Mouse (Mus musculus): ENCODE data around the gene Gpatch8. TPM values are rescaled to one million over a fixed set of nuclear protein-coding genes. Genes with fewer than 3 reads are reported as not detected.
A peak's percentile ranks its signal among the peaks of the same experiment; 100 is the strongest.

Gpatch8 gene
- total and polyA plus RNA-seq, 3 experiments, result 17.9 to 29.7 (median 25.8) TPM

DNA sequence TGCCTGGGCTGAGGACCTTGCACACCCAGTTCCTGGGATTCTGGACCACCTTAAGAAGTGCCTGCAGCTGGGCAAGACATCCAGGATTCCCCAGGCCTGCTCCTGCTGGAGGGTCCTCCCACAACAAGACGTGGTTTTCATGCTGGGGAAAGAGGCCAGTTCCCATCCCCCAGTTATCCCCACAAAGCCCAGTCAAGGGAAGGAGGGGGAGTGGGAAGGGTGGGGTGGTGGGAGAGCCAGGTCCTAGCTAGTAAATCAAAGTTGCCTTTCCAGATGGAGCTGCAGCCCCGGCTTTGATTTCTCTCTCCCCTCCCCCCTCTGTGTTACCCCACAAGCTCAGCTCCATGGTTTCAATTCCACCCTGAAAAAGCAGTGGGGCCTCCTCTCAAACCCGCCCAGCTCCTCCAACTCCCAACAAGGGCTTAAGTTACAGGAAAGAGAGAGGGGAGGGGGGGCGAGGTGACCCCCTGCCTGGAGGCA is 39.2 kb upstream of the Gpatch8 start:
- Histone ChIP-seq H3K79me2 (ENCODE audit: control insufficient read depth, insufficient read depth, low read length, poor library complexity) (no peaks in the 10 kb centered on the region), H3K27me3 (ENCODE audit: control insufficient read depth in 1 of 2, insufficient read depth in 2 of 2, low read length in 2 of 2) (peaks cover 28 to 31% of the 10 kb centered on the region in 2 experiments), H3K4me1 (ENCODE audit: control insufficient read depth in 1 of 2, insufficient read depth in 2 of 2, low read length in 2 of 2) (no peaks in the 10 kb centered on the region), H3K4me3 (ENCODE audit: control insufficient read depth in 1 of 2, insufficient read depth in 1 of 2, low read depth in 2 of 2, low read length in 2 of 2) (no peak overlapping the region), H3K36me3 (ENCODE audit: control insufficient read depth in 1 of 2, insufficient read depth in 2 of 2, low read length in 2 of 2) (no peaks in the 10 kb centered on the region), H3K9me3 (replicated peaks; ENCODE audit: insufficient read depth, low read length) (no peaks in the 10 kb centered on the region), H3K27ac (ENCODE audit: control insufficient read depth, low read depth, low read length) (no peak overlapping the region), H3K9ac (ENCODE audit: control insufficient read depth, low read depth, low read length, poor library complexity, severe bottlenecking) (no peak overlapping the region)
- TF ChIP-seq TAL1 (IDR thresholded peaks at IDR 0.05; ENCODE audit: low read length), result no peak
- TF ChIP-seq SMC3 (IDR thresholded peaks at IDR 0.05; ENCODE audit: low read depth, low read length), result no peak
- TF ChIP-seq JUND (IDR thresholded peaks at IDR 0.05; ENCODE audit: low read depth, low read length), result no peak
- TF ChIP-seq CHD2 (IDR thresholded peaks at IDR 0.05; ENCODE audit: low read length), result no peak
- TF ChIP-seq POLR2A (IDR thresholded peaks at IDR 0.05; ENCODE audit: control insufficient read depth in 1 of 2, insufficient read depth in 1 of 2, low read depth in 1 of 2, low read length in 2 of 2, poor library complexity in 1 of 2), result no peak
- no peak for TF ChIP-seq EP300 (IDR thresholded peaks at IDR 0.05; ENCODE audit: low read depth in 1 of 2, low read length in 2 of 2)
- no peak for TF ChIP-seq ZKSCAN1 (IDR thresholded peaks at IDR 0.05; ENCODE audit: low read depth, low read length)
- TF ChIP-seq MXI1 (IDR thresholded peaks at IDR 0.05; ENCODE audit: low read depth, low read length), result no peak
- TF ChIP-seq MAX (IDR thresholded peaks at IDR 0.05; ENCODE audit: low read length), result no peak
- TF ChIP-seq ZC3H11A (IDR thresholded peaks at IDR 0.05; ENCODE audit: low read depth, low read length), result no peak
- TF ChIP-seq RCOR1 (IDR thresholded peaks at IDR 0.05; ENCODE audit: low read depth, low read length), result no peak
- no peak for TF ChIP-seq MYB (IDR thresholded peaks at IDR 0.05; ENCODE audit: low read depth, low read length)
- no peak for TF ChIP-seq HCFC1 (IDR thresholded peaks at IDR 0.05; ENCODE audit: low read depth, low read length)
- TF ChIP-seq POLR2AphosphoS5 (IDR thresholded peaks at IDR 0.05; ENCODE audit: borderline replicate concordance, low read depth, low read length), result no peak
- DNase-seq (ENCODE audit: low read depth, low spot score), result no peak

GRCm38 (mm10) chr11:102587554-102587953 is 31.4 kb upstream of the Gpatch8 start:
- H3K27ac ChIP-seq (ENCODE audit: control insufficient read depth, low read depth, low read length), result no peak overlapping the region
- H3K9ac ChIP-seq (ENCODE audit: control insufficient read depth, low read depth, low read length, poor library complexity, severe bottlenecking), result no peak overlapping the region
- TF ChIP-seq ZKSCAN1 (IDR thresholded peaks at IDR 0.05; ENCODE audit: low read depth, low read length), result no peak
- no peak for TF ChIP-seq ETS1 (IDR thresholded peaks at IDR 0.05; ENCODE audit: low read depth, low read length)
- peak; percentile 15; the same call in 1 of the 2 replicates for TF ChIP-seq SMC3 (IDR thresholded peaks at IDR 0.05; ENCODE audit: low read depth, low read length)
- TF ChIP-seq RAD21 (IDR thresholded peaks at IDR 0.05; ENCODE audit: low read depth, low read length), result peak; percentile 7; the same call in 1 of the 2 replicates
- no peak for TF ChIP-seq NRF1 (IDR thresholded peaks at IDR 0.05; ENCODE audit: insufficient read depth, low read depth, low read length, poor library complexity, severe bottlenecking)
- no peak for TF ChIP-seq GATA1 (IDR thresholded peaks at IDR 0.05; ENCODE audit: low read depth, low read length)
- TF ChIP-seq CTCF (IDR thresholded peaks at IDR 0.05 in 2 of 3, conservative IDR thresholded peaks at IDR 0.05 in 1 of 3; ENCODE audit: control insufficient read depth in 1 of 3, insufficient read depth in 1 of 3, low read depth in 2 of 3, low read length in 3 of 3, poor library complexity in 1 of 3, severe bottlenecking in 1 of 3), result peak in 2 of 3 experiments; percentile 20 to 34; a peak in 3 of 6 replicates
- H3K9me3 ChIP-seq (replicated peaks; ENCODE audit: insufficient read depth, low read length), result no peaks in the 10 kb centered on the region
- DNase-seq (ENCODE audit: low read depth, low spot score), result no peak
- H3K79me2 ChIP-seq (ENCODE audit: control insufficient read depth, insufficient read depth, low read length, poor library complexity), result no peaks in the 10 kb centered on the region
- no peaks in the 10 kb centered on the region for H3K36me3 ChIP-seq (ENCODE audit: control insufficient read depth in 1 of 2, insufficient read depth in 2 of 2, low read length in 2 of 2)
- H3K4me1 ChIP-seq (ENCODE audit: control insufficient read depth in 1 of 2, insufficient read depth in 2 of 2, low read length in 2 of 2), result no peaks in the 10 kb centered on the region
- peaks cover 20 to 38% of the 10 kb centered on the region in 2 experiments for H3K27me3 ChIP-seq (ENCODE audit: control insufficient read depth in 1 of 2, insufficient read depth in 2 of 2, low read length in 2 of 2)
- H3K4me3 ChIP-seq (ENCODE audit: control insufficient read depth in 1 of 2, insufficient read depth in 1 of 2, low read depth in 2 of 2, low read length in 2 of 2), result no peak overlapping the region
